Mouse (Mus musculus) hindbrain, embryonic 16.5 days (tissue): ENCODE data around the gene Vmn2r61. TPM values are rescaled to one million over a fixed set of nuclear protein-coding genes. Genes with fewer than 3 reads are reported as not detected.

Experiments
- ATAC-seq: fragments of 200-750 bp; cut with Nextera tagmentation; 2 replicates; pipeline ENCODE4 v1.8.0; 2017; ENCODE audit warnings: moderate TSS enrichment, moderate library complexity
- H3K27ac ChIP-seq: fragments of 300-500 bp; sonication (generic); 2 replicates; pipeline ENCODE4 v1.5.1; 2014; ENCODE audit warnings: low read depth, mild to moderate bottlenecking, control low read depth, low read length, moderate library complexity
- H3K27me3 ChIP-seq: fragments of 300-500 bp; sonication (generic); replicated peaks from 2 replicates; pipeline ENCODE4 v1.6.1; 2014; ENCODE audit warnings: low read length; ENCODE audit not compliant: control insufficient read depth, insufficient read depth
- H3K36me3 ChIP-seq: fragments of 300-500 bp; sonication (generic); 2 replicates; pipeline ENCODE4 v1.6.1; 2014; ENCODE audit warnings: mild to moderate bottlenecking, low read length, moderate library complexity, mixed read lengths; ENCODE audit not compliant: control insufficient read depth, insufficient read depth
- H3K4me1 ChIP-seq: fragments of 300-500 bp; sonication (generic); 2 replicates; pipeline ENCODE4 v1.6.1; 2014; ENCODE audit warnings: low read depth, low read length; ENCODE audit not compliant: control insufficient read depth, insufficient read depth
- H3K4me2 ChIP-seq: fragments of 300-500 bp; sonication (generic); 2 replicates; pipeline ENCODE4 v1.6.1; 2014; ENCODE audit warnings: mild to moderate bottlenecking, low read length, control low read depth, moderate library complexity
- H3K4me3 ChIP-seq: fragments of 300-500 bp; sonication (generic); 2 replicates; pipeline ENCODE4 v1.5.1; 2014; ENCODE audit warnings: mild to moderate bottlenecking, low read length, control low read depth, moderate library complexity
- H3K9ac ChIP-seq: fragments of 300-500 bp; sonication (generic); 2 replicates; pipeline ENCODE4 v1.6.1; 2014; ENCODE audit warnings: low read depth, mild to moderate bottlenecking, control low read depth, low read length, moderate library complexity
- H3K9me3 ChIP-seq: fragments of 300-500 bp; sonication (generic); 2 replicates; pipeline ENCODE4 v1.6.1; 2014; ENCODE audit warnings: mild to moderate bottlenecking, low read length, moderate library complexity; ENCODE audit not compliant: control insufficient read depth
- WGBS: fragments of 180-500 bp; shearing (Covaris S2); extraction: QIAGEN DNeasy Blood & Tissue Kit; methylation state at CpG from one replicate; pipeline ENCODE4 v1.1.7; 2014; 5-methylcytosine and 5-hydroxymethylcytosine counted together
- polyA plus RNA-seq: library from polyadenylated mRNA; unstranded; fragments of >200 nt; fragmentation: Nextera tagmentation; extraction: Ambion mirVana; gene quantifications from 2 replicates; pipeline ENCODE4 v1.2.1, GENCODE M21; 2015

Gene Vmn2r61
- polyA plus RNA-seq, result not detected in 2 replicates

GRCm38 (mm10) chr7:42259753-42260152, at the start of gene Vmn2r61:
TSS of gene Vmn2r61 (plus strand) at chr7:42260053.
- no peak for ATAC-seq
- no peaks in the 10 kb centered on the region for H3K4me1 ChIP-seq
- H3K9me3 ChIP-seq, result peaks cover 16% of the 10 kb centered on the region
- no peak within 1 kb of the TSS for H3K27ac ChIP-seq
- H3K36me3 ChIP-seq, result no peaks in the 10 kb centered on the region
- H3K4me2 ChIP-seq, result no peak within 1 kb of the TSS
- no peaks in the 10 kb centered on the region for H3K27me3 ChIP-seq
- H3K4me3 ChIP-seq, result no peak within 1 kb of the TSS
- H3K9ac ChIP-seq, result no peak within 1 kb of the TSS
- WGBS, result 88% methylated on average over 1 of the region's 1 CpGs

Other genes with a start within 250 kb of the Vmn2r61 start
- gene Vmn2r59, start 201.0 kb upstream of the Vmn2r61 start, polyA plus RNA-seq, result not detected in 2 replicates
- gene Vmn2r60, start 152.3 kb upstream of the Vmn2r61 start, polyA plus RNA-seq, result not detected in 2 replicates
- not detected in 2 replicates for gene 4933421I07Rik, start 188.1 kb downstream of the Vmn2r61 start, polyA plus RNA-seq
- gene Zfp141, start 245.7 kb downstream of the Vmn2r61 start, polyA plus RNA-seq, result 8.5 and 13.2 TPM in 2 replicates